In the genomic region with DNA sequence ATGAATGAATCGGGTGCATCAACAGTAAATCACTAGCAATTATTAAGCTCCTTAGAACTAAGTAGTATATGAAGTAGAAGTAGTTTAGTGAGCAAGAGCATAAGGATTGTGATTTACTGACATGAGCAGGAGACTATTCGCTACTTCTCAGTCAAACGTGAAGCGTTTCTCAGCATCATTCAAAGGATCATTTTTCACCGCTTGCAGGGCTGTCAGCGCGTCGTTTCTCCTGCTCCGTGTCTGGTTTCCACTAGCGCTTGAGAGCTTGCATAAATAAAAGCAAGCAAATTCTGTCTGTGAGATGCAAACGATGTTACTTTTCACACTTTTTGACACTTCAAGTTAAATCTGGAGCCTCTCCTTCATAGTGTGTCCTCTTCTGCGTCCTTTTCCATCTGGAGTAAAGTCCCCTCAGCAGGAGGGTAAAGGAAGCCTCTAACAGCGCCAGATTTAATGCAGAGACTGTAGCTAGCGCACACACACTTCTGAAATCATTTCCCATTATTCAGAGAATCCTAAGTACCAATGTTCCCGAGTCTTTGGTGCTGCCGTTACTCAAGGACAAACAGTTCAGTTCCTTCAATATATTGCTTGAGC, we compare ENCODE assay signal across 14 mouse cellular contexts. TPM values are rescaled to one million over a fixed set of nuclear protein-coding genes. Genes with fewer than 3 reads are reported as not detected.
DNase-seq lines count a peak whose midpoint lies in the region; ATAC-seq and TF ChIP-seq lines count a peak whose summit lies in the region.
"Had no signal": no experiment of that assay in that cellular context is flagged by ENCODE, and none has a peak within 500 bp of the region (broad histone marks: within the 10 kb centered on the region; RNA-seq: fewer than 3 reads in every experiment).

No protein-coding gene starts in this region.

- peak overlapping the region; percentile 5; the same call in 1 of the 2 replicates for H3K4me2 ChIP-seq in limb, embryonic 11.5 days (ENCODE audit: low read depth, severe bottlenecking)
- H3K4me2 ChIP-seq in hindbrain, postnatal 0 days (ENCODE audit: low read depth, low read length): peak overlapping the region; percentile 37
- H3K4me2 ChIP-seq in stomach, embryonic 14.5 days (replicated peaks; ENCODE audit: low read depth, low read length): peak overlapping the region; percentile 26; the same call in 1 of the 2 replicates
- no peak overlapping the region; the same call in 1 of the 2 replicates for H3K4me2 ChIP-seq in midbrain, embryonic 16.5 days (ENCODE audit: low read length)
- H3K4me2 ChIP-seq: heart, embryonic 15.5 days had no signal

- H3K9ac ChIP-seq in limb, embryonic 11.5 days (ENCODE audit: low read length): no peak overlapping the region
- no peak overlapping the region for H3K9ac ChIP-seq in hindbrain, postnatal 0 days (replicated peaks; ENCODE audit: low read length)
- no peak overlapping the region for H3K9ac ChIP-seq in stomach, embryonic 14.5 days (replicated peaks; ENCODE audit: low read depth, low read length)
- H3K9ac ChIP-seq in midbrain, embryonic 16.5 days (ENCODE audit: low read depth, low read length): no peak overlapping the region
- H3K9ac ChIP-seq: heart, embryonic 15.5 days had no signal

- 42% methylated on average over 16 of the region's 16 CpGs for WGBS in limb, embryonic 11.5 days
- WGBS in limb, embryonic 10.5 days: 59% methylated on average over 16 of the region's 16 CpGs
- 50% methylated on average over 16 of the region's 16 CpGs for WGBS in hindbrain, postnatal 0 days
- 43% methylated on average over 16 of the region's 16 CpGs for WGBS in stomach, embryonic 14.5 days
- whole genome bisulfite sequencing in midbrain, embryonic 16.5 days: 65% methylated on average over 16 of the region's 16 CpGs

- intact Hi-C loops in gastrocnemius, adult 2 months (cut with DNase I): no loop called here

- DNase-seq in gastrocnemius, adult 2 months: no peak
- DNase-seq in gastrocnemius, adult 18-20 months (ENCODE audit: low spot score): no peak
- peak; percentile 37 for DNase-seq in limb, embryonic 11.5 days (ENCODE audit: low spot score)
- DNase-seq in limb, embryonic 10.5 days (ENCODE audit: low spot score): no peak
- DNase-seq in hindbrain, postnatal 0 days (ENCODE audit: low spot score): no peak
- DNase-seq in adrenal gland, postnatal 4 days (ENCODE audit: low spot score in 2 of 2): no peak
- DNase-seq: cerebellum, adult 18-20 months; lung, postnatal 4 days; midbrain, embryonic 14.5 days; right cerebral cortex, postnatal 25 days had no signal

- no peak for TF ChIP-seq CTCF in gastrocnemius, adult 2 months (IDR thresholded peaks at IDR 0.05)
- TF ChIP-seq CTCF in hindbrain, postnatal 0 days (IDR thresholded peaks at IDR 0.05; ENCODE audit: low read depth): no peak

- H3K27ac ChIP-seq in gastrocnemius, adult 2 months: peak overlapping the region; percentile 92
- no peak overlapping the region for H3K27ac ChIP-seq in limb, embryonic 11.5 days (replicated peaks; ENCODE audit: low read depth, low read length)
- H3K27ac ChIP-seq in limb, embryonic 10.5 days: no peak overlapping the region
- no peak overlapping the region for H3K27ac ChIP-seq in hindbrain, postnatal 0 days
- no peak overlapping the region for H3K27ac ChIP-seq in stomach, embryonic 14.5 days (ENCODE audit: low read length)
- no peak overlapping the region for H3K27ac ChIP-seq in midbrain, embryonic 16.5 days (ENCODE audit: low read length)
- H3K27ac ChIP-seq: heart, embryonic 15.5 days had no signal

- ATAC-seq in limb, embryonic 11.5 days (ENCODE audit: insufficient number of reproducible peaks, low FRiP score, low TSS enrichment, low read depth): no peak
- no peak for ATAC-seq in hindbrain, postnatal 0 days
- no peak for ATAC-seq in stomach, embryonic 14.5 days (ENCODE audit: insufficient number of reproducible peaks, insufficient read depth, low FRiP score, low read depth)
- ATAC-seq in midbrain, embryonic 16.5 days: no peak
- ATAC-seq: inflammation-experienced regulatory T-cells, adult 6 months had no signal

- H3K36me3 ChIP-seq in limb, embryonic 11.5 days (ENCODE audit: control insufficient read depth, insufficient read depth, low read length): no peaks in the 10 kb centered on the region
- no peaks in the 10 kb centered on the region for H3K36me3 ChIP-seq in limb, embryonic 10.5 days
- H3K36me3 ChIP-seq in hindbrain, postnatal 0 days (ENCODE audit: insufficient read depth, low read length): no peaks in the 10 kb centered on the region
- H3K36me3 ChIP-seq in stomach, embryonic 14.5 days (ENCODE audit: control insufficient read depth, insufficient read depth, low read length): no peaks in the 10 kb centered on the region
- no peaks in the 10 kb centered on the region for H3K36me3 ChIP-seq in midbrain, embryonic 16.5 days (ENCODE audit: control insufficient read depth, insufficient read depth, low read length)
- H3K36me3 ChIP-seq: heart, embryonic 15.5 days had no signal

- H3K4me1 ChIP-seq in limb, embryonic 11.5 days (ENCODE audit: control insufficient read depth, insufficient read depth, low read length): peaks cover 5% of the 10 kb centered on the region; the same call in 1 of the 2 replicates
- H3K4me1 ChIP-seq in limb, embryonic 10.5 days: peaks cover 25% of the 10 kb centered on the region
- H3K4me1 ChIP-seq in hindbrain, postnatal 0 days (ENCODE audit: insufficient read depth, low read length): peaks cover 5% of the 10 kb centered on the region; the same call in 1 of the 2 replicates
- H3K4me1 ChIP-seq in stomach, embryonic 14.5 days (ENCODE audit: control insufficient read depth, insufficient read depth, low read length): no peaks in the 10 kb centered on the region
- peaks cover 5% of the 10 kb centered on the region for H3K4me1 ChIP-seq in midbrain, embryonic 16.5 days (ENCODE audit: control insufficient read depth, insufficient read depth, low read length)

- H3K27me3 ChIP-seq in limb, embryonic 11.5 days (ENCODE audit: control insufficient read depth, insufficient read depth, low read length): no peaks in the 10 kb centered on the region
- no peaks in the 10 kb centered on the region for H3K27me3 ChIP-seq in limb, embryonic 10.5 days (ENCODE audit: low read depth, poor library complexity, severe bottlenecking)
- H3K27me3 ChIP-seq in hindbrain, postnatal 0 days (ENCODE audit: insufficient read depth, low read length): no peaks in the 10 kb centered on the region
- H3K27me3 ChIP-seq in stomach, embryonic 14.5 days (ENCODE audit: control insufficient read depth, insufficient read depth, low read length): no peaks in the 10 kb centered on the region
- no peaks in the 10 kb centered on the region for H3K27me3 ChIP-seq in midbrain, embryonic 16.5 days (ENCODE audit: control insufficient read depth, insufficient read depth, low read depth, low read length)
- H3K27me3 ChIP-seq: heart, embryonic 15.5 days had no signal

- H3K4me3 ChIP-seq in gastrocnemius, adult 2 months: peak overlapping the region; percentile 59
- no peak overlapping the region for H3K4me3 ChIP-seq in limb, embryonic 11.5 days (ENCODE audit: low read depth, low read length)
- no peak overlapping the region for H3K4me3 ChIP-seq in limb, embryonic 10.5 days
- H3K4me3 ChIP-seq in hindbrain, postnatal 0 days (ENCODE audit: low read length): no peak overlapping the region
- H3K4me3 ChIP-seq in stomach, embryonic 14.5 days (ENCODE audit: low read depth, low read length): no peak overlapping the region
- H3K4me3 ChIP-seq in midbrain, embryonic 16.5 days (ENCODE audit: low read depth, low read length): no peak overlapping the region
- H3K4me3 ChIP-seq: heart, embryonic 15.5 days had no signal

- H3K9me3 ChIP-seq in limb, embryonic 11.5 days (ENCODE audit: control insufficient read depth, low read length): no peaks in the 10 kb centered on the region
- H3K9me3 ChIP-seq in limb, embryonic 10.5 days (replicated peaks): no peaks in the 10 kb centered on the region
- no peaks in the 10 kb centered on the region for H3K9me3 ChIP-seq in hindbrain, postnatal 0 days (ENCODE audit: low read length)
- H3K9me3 ChIP-seq in stomach, embryonic 14.5 days (ENCODE audit: control insufficient read depth, low read depth, low read length): no peaks in the 10 kb centered on the region
- no peaks in the 10 kb centered on the region for H3K9me3 ChIP-seq in midbrain, embryonic 16.5 days (replicated peaks; ENCODE audit: control insufficient read depth, low read length, poor library complexity, severe bottlenecking)
- H3K9me3 ChIP-seq: heart, embryonic 15.5 days had no signal

RNA-seq across cellular contexts. Expression of a gene that starts 23.9 kb away (rescaled TPM):
- 10 to 100 TPM; 37.7 to 60.5 TPM for total RNA-seq in gastrocnemius, adult 2 months (2021)
- 10 to 100 TPM; 49.9 to 54.3 TPM for total RNA-seq in gastrocnemius, adult 18-20 months (2021)
- 3.9 and 4.2 TPM in 2 replicates for polyA plus RNA-seq in limb, embryonic 11.5 days (2014; fragmentation: Nextera tagmentation; extraction: Ambion mirVana)
- polyA plus RNA-seq in limb, embryonic 10.5 days (2016; fragmentation: Nextera tagmentation; extraction: Ambion mirVana): 3.1 and 4.4 TPM in 2 replicates
- 2.1 and 2.7 TPM in 2 replicates for total RNA-seq in hindbrain, postnatal 0 days (2014; rRNA removed)
- 3.9 and 4.4 TPM in 2 replicates for polyA plus RNA-seq in hindbrain, postnatal 0 days (2015; fragmentation: Nextera tagmentation; extraction: Ambion mirVana)
- 9.2 and 9.7 TPM in 2 replicates for polyA plus RNA-seq in stomach, embryonic 14.5 days (2014; fragmentation: Nextera tagmentation; extraction: Ambion mirVana)
- total RNA-seq in adrenal gland, postnatal 4 days (2021): 1 to 10 TPM; 4.1 to 4.5 TPM
- polyA plus RNA-seq in midbrain, embryonic 16.5 days (2015; fragmentation: Nextera tagmentation; extraction: Ambion mirVana): 1.6 and 1.9 TPM in 2 replicates
